Mouse (Mus musculus) liver, adult 10 weeks (tissue): Measurements from ENCODE around the gene Gm11938. TPM values are rescaled to one million over a fixed set of nuclear protein-coding genes. Genes with fewer than 3 reads are reported as not detected.

Experiments
- polyA plus RNA-seq: library from polyadenylated mRNA; stranded (reverse); fragments of 350-450 nt; fragmentation: Illumina TruSeq; extraction: RNeasy Lipid Tissue Mini Kit (QIAGEN cat#74804); gene quantifications from one replicate; pipeline ENCODE4 v1.2.3, GENCODE M21; 2014; ENCODE audit warnings: low read depth, low replicate concordance

Gm11938 gene
- polyA plus RNA-seq: not detected

DNA sequence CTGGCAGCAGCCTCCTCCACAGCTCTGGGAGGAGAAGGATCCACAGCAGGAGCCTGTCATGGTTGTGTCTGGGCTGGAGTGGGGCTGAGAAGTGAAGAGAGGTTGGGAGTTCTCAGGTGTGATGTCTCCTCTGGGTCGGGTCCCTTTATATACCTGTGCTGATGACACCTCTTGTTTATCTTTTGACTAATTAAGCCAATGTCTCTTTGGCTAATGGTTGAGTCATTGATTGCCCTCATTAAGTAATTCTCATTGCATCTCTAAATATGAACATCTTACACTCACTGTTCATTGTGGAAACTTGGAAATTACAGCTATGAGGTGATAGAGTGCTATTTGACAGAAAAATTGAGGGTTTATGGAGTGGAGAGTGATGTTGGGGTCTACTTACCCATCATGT lies at the start of gene Gm11938:
Gm11938 (minus strand) TSS at position 101 of the 400 bp plus-strand sequence.

DNA sequence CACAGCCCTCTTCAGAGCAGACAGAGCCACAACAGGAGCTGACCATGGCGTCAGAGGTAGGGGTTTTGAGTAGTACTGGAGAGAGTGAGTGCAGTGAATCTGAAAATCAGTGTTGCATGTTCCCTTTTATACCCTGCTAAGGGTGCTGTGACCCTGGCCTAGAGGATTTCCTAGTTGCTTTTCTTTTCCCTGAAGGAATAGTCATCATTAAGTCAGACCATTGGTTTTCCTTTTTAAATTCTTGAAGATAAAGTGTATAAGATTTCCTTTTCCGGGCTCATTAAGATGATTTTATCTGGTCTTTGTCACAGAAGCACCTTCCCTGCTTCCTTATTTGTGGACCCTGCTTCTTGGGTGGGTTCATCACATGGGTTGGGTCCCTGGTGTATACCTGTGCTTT lies 47.0 kb upstream of the Gm11938 start, which contains the start of gene Gm11555:
Gm11555 (minus strand) TSS at position 101 of the 400 bp plus-strand sequence.

DNA sequence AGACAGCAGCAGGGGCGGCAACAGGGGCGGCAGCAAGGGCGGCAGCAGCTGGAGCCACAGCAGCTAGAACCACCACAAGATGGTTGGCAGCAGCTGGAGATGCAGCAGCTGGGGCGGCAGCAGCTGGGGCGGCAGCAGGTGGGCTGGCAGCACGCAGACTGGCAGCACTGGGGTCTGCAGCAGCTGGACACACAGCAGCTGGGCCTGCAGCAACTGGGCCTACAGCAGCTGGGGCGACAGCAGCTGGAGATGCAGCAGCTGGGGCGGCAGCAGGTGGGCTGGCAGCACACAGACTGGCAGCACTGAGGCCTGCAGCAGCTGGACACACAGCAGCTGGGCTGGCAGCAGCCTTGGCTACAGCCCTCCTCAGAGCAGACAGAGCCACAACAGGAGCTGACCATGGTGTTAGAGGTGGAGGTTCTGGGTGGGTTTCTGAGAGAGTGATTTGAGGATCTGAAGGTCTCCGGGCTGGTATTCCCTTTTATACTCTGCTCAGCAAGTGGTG lies 40.6 kb upstream of the Gm11938 start, which contains the start of gene Krtap4-7:
Krtap4-7 (minus strand) TSS at position 455 of the 505 bp plus-strand sequence.

DNA sequence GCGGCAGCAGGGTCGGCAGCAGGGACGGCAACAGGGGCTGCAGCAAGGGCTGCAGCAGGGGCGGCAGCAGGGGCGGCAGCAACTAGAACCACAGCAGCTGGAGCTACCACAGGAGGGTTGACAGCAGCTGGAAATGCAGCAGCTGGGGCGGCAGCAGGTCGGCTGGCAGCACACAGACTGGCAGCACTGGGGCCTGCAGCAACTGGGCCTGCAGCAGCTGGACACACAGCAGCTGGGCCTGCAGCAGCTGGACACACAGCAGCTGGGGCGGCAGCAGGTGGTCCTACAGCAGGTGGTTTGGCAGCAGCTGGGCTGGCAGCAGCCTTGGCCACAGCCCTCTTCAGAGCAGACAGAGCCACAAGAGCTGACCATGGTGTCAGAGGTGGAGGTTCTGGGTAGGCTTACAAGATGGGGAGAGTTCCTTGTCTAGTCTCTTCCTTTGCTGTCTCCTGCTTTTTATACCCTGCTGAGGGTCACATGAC lies 31.6 kb upstream of the Gm11938 start, which contains the start of gene Krtap4-2:
Krtap4-2 (minus strand) TSS at position 432 of the 482 bp plus-strand sequence.

DNA sequence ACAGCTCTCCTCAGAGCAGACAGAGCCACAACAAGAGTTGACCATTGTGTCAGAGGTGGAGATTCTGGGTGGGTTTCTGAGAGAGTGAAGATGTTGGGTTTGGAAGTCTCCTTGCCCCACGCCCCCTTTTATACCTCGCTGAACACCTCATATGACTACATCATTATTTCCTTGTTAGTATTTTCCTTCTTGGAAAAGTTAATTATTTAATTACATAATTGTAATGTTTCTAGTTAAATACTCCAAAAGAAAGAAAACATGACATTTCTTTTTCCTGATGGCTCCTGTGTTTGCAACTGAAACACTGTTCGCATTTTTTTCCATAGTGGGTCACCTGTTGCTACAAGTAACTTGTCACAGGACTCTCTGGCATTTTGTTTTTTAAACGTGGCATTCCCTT lies 25.0 kb upstream of the Gm11938 start, which contains the start of gene Krtap4-1:
Krtap4-1 (minus strand) TSS at position 101 of the 400 bp plus-strand sequence.

DNA sequence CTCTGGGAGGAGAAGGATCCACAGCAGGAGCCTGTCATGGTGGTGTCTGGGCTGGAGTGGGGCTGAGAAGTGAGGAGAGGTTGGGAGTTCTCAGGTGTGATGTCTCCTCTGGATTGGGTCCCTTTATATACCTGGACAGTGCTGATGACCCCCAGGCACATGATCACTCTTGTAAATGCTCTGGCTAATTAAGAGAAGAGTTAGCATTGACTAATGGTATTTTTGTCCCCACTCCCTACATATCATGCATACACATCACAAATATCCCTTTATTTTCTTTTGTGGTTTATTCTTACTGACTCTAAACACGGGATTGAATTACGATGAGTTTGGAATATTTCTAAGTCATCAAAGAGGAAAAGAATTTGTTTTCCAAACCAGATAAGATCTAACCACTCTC lies 17.2 kb upstream of the Gm11938 start, which contains the start of gene Gm11562:
Gm11562 (minus strand) TSS at position 101 of the 400 bp plus-strand sequence.

DNA sequence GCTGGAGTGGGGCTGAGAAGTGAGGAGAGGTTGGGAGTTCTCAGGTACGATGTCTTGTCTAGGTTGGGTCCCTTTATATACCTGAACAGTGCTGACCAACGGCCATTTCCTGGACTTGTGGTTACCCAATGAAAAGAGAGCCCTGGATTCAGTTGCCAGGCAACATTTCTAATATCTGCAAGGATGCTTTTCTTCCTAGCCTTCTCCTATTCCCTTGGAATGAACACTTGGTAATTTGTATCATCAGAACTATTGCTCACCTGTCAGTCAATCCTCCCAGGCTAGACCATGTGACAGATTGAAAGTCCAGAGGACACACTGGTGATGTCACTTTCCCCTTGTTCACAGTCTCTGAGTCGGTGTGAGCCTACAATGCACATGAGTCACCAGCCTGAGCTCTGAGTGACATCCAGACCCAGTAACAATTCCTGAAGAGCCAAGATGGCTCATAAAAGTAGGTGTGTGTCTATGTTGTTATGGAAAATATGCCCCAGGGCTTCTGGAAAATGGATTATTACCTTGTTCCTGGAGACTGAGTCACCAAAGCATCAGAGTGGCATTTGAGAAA lies 11.8 kb upstream of the Gm11938 start, which contains the start of gene Krtap2-4:
Krtap2-4 (minus strand) TSS at position 51 of the 568 bp plus-strand sequence.

DNA sequence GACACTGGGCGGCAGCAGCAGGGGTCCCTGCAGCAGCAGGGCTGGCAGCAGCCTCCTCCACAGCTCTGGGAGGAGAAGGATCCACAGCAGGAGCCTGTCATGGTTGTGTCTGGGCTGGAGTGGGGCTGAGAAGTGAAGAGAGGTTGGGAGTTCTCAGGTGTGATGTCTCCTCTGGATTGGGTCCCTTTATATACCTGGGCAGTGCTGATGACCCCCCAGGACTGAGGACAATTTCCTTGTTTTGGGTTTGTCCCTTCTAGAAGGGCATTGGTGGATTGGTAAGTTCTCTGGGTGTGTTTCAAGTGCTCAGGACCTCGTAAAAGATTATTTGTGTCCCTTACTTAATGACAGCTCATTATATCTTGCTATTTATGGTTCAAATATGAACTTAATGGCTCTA lies 7.0 kb upstream of the Gm11938 start, which contains the start of gene Gm11937:
Gm11937 (minus strand) TSS at position 101 of the 400 bp plus-strand sequence.

DNA sequence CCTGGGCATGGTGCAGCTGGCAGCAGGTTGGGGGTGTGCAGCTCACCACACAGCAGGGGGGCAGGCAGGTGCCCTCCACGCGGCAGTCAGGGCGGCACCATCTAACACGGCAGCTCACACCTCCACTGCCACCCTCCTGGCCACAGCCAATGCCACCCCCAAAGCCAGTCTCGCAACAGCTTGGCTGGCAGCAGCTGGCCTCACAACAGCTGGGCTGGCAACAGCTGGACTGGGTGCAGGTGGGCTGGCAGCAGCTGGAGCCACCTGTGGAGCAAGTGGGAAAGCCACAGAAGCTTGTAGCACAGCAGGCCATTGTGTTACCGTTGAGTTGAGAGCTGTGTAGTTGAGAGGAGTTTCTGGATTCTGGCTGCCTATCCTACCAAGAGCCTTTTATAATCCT lies 5.4 kb downstream of the Gm11938 start, which contains the start of gene Krtap9-3:
Krtap9-3 (minus strand) TSS at position 364 of the 400 bp plus-strand sequence.

DNA sequence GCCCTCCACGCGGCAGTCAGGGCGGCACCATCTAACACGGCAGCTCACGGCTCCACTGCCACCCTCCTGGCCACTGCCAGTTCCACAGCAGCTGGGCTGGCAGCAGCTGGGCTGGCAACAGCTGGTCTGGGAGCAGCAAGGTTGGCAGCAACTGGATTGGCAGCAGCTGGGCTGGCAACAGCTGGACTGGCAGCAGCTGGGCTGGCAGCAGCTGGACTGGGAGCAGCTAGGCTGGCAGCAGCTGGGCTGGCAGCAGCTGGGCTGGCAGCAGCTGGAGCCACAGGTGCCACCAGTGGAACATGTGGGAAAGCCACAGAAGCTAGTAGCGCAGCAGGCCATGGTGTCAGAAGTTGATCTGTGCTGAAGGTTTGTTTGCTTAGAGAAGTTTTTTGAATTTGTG lies 12.1 kb downstream of the Gm11938 start, which contains the start of gene Krtap1-3:
Krtap1-3 (minus strand) TSS at position 359 of the 400 bp plus-strand sequence.

DNA sequence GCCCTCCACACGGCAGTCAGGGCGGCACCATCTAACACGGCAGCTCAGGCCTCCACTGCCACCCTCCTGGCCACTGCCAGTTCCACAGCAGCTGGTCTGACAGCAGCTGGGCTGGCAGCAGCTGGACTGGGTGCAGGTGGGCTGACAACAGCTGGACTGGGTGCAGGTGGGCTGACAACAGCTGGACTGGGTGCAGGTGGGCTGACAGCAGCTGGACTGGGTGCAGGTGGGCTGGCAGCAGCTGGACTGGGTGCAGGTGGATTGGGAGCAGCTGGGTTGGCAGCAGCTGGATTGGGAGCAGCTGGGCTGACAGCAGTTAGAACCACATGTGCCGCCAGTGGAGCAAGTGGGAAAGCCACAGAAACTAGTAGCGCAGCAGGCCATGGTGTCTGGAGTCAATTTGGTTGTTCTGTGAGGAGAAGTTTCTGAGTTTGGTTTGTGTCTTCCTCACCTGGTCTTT lies 19.8 kb downstream of the Gm11938 start, which contains the start of gene Krtap1-4:
Krtap1-4 (minus strand) TSS at position 410 of the 460 bp plus-strand sequence.

DNA sequence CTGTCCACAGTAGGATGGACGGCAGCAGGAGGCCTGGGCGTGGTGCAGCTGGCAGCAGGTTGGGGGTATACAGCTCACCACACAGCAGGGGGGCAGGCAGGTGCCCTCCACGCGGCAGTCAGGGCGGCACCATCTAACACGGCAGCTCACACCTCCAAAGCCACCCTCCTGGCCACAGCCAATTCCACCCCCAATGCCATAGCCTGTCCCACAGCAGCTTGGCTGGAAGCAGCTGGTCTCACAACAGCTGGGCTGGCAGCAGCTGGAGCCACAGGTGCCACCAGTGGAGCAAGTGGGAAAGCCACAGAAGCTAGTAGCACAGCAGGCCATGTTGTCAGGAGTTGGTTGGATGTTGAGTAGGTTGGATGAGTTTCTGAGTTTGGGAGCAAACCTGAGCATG lies 22.5 kb downstream of the Gm11938 start, which contains the start of gene Krtap1-5:
Krtap1-5 (minus strand) TSS at position 381 of the 400 bp plus-strand sequence.

DNA sequence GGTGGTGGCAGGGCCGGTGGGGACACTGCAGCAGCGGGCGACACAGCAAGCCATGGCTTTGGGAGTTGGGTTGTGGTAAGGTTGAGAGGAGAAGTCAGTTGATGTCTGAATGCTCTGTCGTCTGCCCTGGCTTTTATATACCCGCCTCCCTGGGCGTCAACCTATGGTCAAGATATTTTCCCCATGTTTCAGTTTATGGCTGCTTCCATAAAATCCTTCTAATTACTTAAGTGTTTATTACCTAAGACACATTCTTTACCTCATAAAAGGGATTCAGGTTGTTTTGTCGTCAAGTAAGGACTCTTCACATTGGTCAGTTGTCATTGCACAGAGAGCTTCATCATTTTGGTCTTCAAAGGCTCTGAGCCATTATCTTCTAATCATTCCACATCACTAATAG lies 36.6 kb downstream of the Gm11938 start, which contains the start of gene Krtap3-1:
Krtap3-1 (minus strand) TSS at position 101 of the 400 bp plus-strand sequence.

DNA sequence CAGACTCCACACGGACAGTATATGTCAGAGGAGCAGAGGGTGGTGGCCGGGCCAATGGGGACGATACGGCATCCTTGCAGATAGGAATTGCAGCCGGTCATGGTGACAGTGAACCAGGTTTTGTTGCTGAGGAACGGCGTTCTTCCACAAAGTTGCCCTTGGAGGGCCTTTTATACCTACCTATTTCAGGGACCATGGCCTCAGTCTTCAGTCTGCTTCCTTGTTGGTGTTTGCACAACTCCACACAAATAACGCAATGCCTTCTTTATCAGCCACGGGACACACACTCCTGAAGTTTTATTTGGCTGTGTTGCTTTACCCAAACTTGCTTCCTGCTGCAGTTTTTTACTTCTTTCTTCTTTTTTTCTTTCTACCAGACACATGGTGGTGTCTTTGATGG lies 43.7 kb downstream of the Gm11938 start, which contains the start of gene Gm11939:
Gm11939 (minus strand) TSS at position 101 of the 400 bp plus-strand sequence.

DNA sequence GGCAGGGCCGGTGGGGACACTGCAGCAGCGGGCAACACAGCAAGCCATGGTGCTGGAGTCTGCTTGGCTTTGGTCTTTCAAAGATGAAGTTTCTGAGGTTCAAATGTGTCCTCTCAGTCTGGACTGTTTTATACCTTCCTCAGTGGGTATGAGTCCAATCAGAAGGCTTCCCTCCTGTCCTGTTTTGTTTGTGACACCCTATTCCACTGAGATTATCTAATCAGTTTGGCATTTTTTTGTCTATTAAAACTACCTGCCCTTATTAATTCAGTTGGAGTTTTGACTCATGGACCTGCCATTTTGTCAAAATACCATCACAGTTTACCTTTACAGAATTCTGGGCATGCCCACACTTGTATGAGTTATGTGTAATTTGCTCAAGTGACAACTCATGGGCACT lies 46.4 kb downstream of the Gm11938 start, which contains the start of gene Krtap3-2:
Krtap3-2 (minus strand) TSS at position 101 of the 400 bp plus-strand sequence.

Other genes with a start within 250 kb of the Gm11938 start
- gene Krt28, start 228.4 kb downstream of the Gm11938 start, polyA plus RNA-seq: not detected
- gene Krt10, start 213.9 kb downstream of the Gm11938 start, polyA plus RNA-seq: 6.3 TPM
- not detected for gene Krt12, start 181.0 kb downstream of the Gm11938 start, polyA plus RNA-seq
- gene Krt20, start 165.2 kb downstream of the Gm11938 start, polyA plus RNA-seq: not detected
- 2.0 TPM for gene Krt23, start 110.2 kb downstream of the Gm11938 start, polyA plus RNA-seq
- not detected for gene Krt39, start 82.0 kb downstream of the Gm11938 start, polyA plus RNA-seq
- gene Krt40, start 60.1 kb downstream of the Gm11938 start, polyA plus RNA-seq: not detected
- gene Krtap3-3, start 52.4 kb downstream of the Gm11938 start, polyA plus RNA-seq: not detected
- gene Krtap3-2, start 46.5 kb downstream of the Gm11938 start, polyA plus RNA-seq: not detected
- gene Gm11939, start 43.8 kb downstream of the Gm11938 start, polyA plus RNA-seq: not detected
- not detected for gene Krtap3-1, start 36.7 kb downstream of the Gm11938 start, polyA plus RNA-seq
- gene Krtap1-5, start 22.3 kb downstream of the Gm11938 start, polyA plus RNA-seq: not detected
- gene Krtap1-4, start 19.7 kb downstream of the Gm11938 start, polyA plus RNA-seq: not detected
- not detected for gene Krtap1-3, start 12.0 kb downstream of the Gm11938 start, polyA plus RNA-seq
- not detected for gene Krtap9-3, start 5.2 kb downstream of the Gm11938 start, polyA plus RNA-seq
- gene Gm11937, start 6.9 kb upstream of the Gm11938 start, polyA plus RNA-seq: not detected
- not detected for gene Krtap2-4, start 11.5 kb upstream of the Gm11938 start, polyA plus RNA-seq
- gene Gm11562, start 17.1 kb upstream of the Gm11938 start, polyA plus RNA-seq: not detected
- not detected for gene Krtap4-1, start 24.9 kb upstream of the Gm11938 start, polyA plus RNA-seq
- not detected for gene Krtap4-2, start 31.8 kb upstream of the Gm11938 start, polyA plus RNA-seq
- not detected for gene Krtap4-7, start 40.8 kb upstream of the Gm11938 start, polyA plus RNA-seq
- gene Gm11555, start 46.9 kb upstream of the Gm11938 start, polyA plus RNA-seq: not detected
- gene Gm11563, start 55.7 kb upstream of the Gm11938 start, polyA plus RNA-seq: not detected
- not detected for gene Krtap4-6, start 62.7 kb upstream of the Gm11938 start, polyA plus RNA-seq
- gene Gm14190, start 87.4 kb upstream of the Gm11938 start, polyA plus RNA-seq: not detected
- not detected for gene Gm14180, start 131.0 kb upstream of the Gm11938 start, polyA plus RNA-seq
- not detected for gene Gm11595, start 169.6 kb upstream of the Gm11938 start, polyA plus RNA-seq
- gene Krtap4-8, start 177.4 kb upstream of the Gm11938 start, polyA plus RNA-seq: not detected
- gene Krtap4-9, start 181.9 kb upstream of the Gm11938 start, polyA plus RNA-seq: not detected
- not detected for gene Gm11596, start 190.2 kb upstream of the Gm11938 start, polyA plus RNA-seq
- gene Gm11569, start 195.6 kb upstream of the Gm11938 start, polyA plus RNA-seq: not detected
- gene Gm11554, start 201.1 kb upstream of the Gm11938 start, polyA plus RNA-seq: not detected
- not detected for gene Krtap4-13, start 206.6 kb upstream of the Gm11938 start, polyA plus RNA-seq
- not detected for gene Gm11564, start 212.4 kb upstream of the Gm11938 start, polyA plus RNA-seq
- not detected for gene 2300003K06Rik, start 234.8 kb upstream of the Gm11938 start, polyA plus RNA-seq
- gene Krtap4-16, start 248.3 kb upstream of the Gm11938 start, polyA plus RNA-seq: not detected